Comparison of ENCODE assay signal across 23 mouse cellular contexts in the genomic region with DNA sequence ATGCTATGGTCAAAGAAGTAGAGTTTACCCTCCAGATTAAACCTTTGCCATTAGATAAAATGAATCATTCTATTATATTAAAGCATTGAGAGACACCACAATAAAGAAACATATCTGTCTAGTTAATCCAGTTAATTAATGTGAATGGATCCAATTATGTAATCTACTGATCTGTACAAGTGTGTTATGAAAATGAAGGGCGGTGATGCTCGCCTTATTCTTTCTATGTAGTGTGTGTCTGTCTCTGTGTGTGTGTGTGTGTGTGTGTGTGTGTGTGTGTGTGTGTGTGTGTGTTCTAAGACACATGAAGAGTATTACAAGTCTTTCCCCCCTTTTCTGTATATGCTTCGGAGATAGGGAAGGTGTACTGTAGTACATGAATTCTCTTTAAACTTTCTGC.
A peak's percentile ranks its signal among the peaks of the same experiment; 100 is the strongest.
DNase-seq lines count a peak whose midpoint lies in the region; ATAC-seq and TF ChIP-seq lines count a peak whose summit lies in the region.
"Had no signal": no experiment of that assay in that cellular context is flagged by ENCODE, and none has a peak within 500 bp of the region (broad histone marks: within the 10 kb centered on the region; RNA-seq: fewer than 3 reads in every experiment).

No protein-coding gene starts in this region.

- TF ChIP-seq CTCF in hindbrain, postnatal 0 days (IDR thresholded peaks at IDR 0.05; ENCODE audit: low read depth), result no peak
- no peak for TF ChIP-seq CTCF in midbrain, postnatal 0 days (IDR thresholded peaks at IDR 0.05)

- no peaks in the 10 kb centered on the region for H3K27me3 ChIP-seq in hindbrain, embryonic 11.5 days (ENCODE audit: control insufficient read depth, insufficient read depth, low read length)
- H3K27me3 ChIP-seq in hindbrain, postnatal 0 days (ENCODE audit: insufficient read depth, low read length), result no peaks in the 10 kb centered on the region
- H3K27me3 ChIP-seq in hindbrain, embryonic 16.5 days (replicated peaks; ENCODE audit: control insufficient read depth, insufficient read depth, low read length), result no peaks in the 10 kb centered on the region
- no peaks in the 10 kb centered on the region for H3K27me3 ChIP-seq in hindbrain, embryonic 13.5 days
- no peaks in the 10 kb centered on the region for H3K27me3 ChIP-seq in midbrain, embryonic 13.5 days
- no peaks in the 10 kb centered on the region for H3K27me3 ChIP-seq in midbrain, postnatal 0 days (ENCODE audit: insufficient read depth, low read length)
- H3K27me3 ChIP-seq in midbrain, embryonic 16.5 days (ENCODE audit: control insufficient read depth, insufficient read depth, low read depth, low read length), result no peaks in the 10 kb centered on the region
- H3K27me3 ChIP-seq: embryonic facial prominence, embryonic 12.5 days; forebrain, embryonic 13.5 days had no signal

- H3K4me2 ChIP-seq in hindbrain, embryonic 11.5 days (replicated peaks; ENCODE audit: low read depth, low read length), result no peak overlapping the region
- no peak overlapping the region for H3K4me2 ChIP-seq in hindbrain, postnatal 0 days (ENCODE audit: low read depth, low read length)
- no peak overlapping the region for H3K4me2 ChIP-seq in hindbrain, embryonic 16.5 days (ENCODE audit: low read length)
- H3K4me2 ChIP-seq in hindbrain, embryonic 13.5 days, result no peak overlapping the region
- H3K4me2 ChIP-seq in midbrain, embryonic 13.5 days (replicated peaks), result no peak overlapping the region
- no peak overlapping the region for H3K4me2 ChIP-seq in midbrain, postnatal 0 days (ENCODE audit: low read depth, low read length, poor library complexity, severe bottlenecking)
- no peak overlapping the region for H3K4me2 ChIP-seq in midbrain, embryonic 16.5 days (ENCODE audit: low read length)
- H3K4me2 ChIP-seq: embryonic facial prominence, embryonic 12.5 days; forebrain, embryonic 13.5 days had no signal

- no peak for DNase-seq in hindbrain, embryonic 11.5 days (ENCODE audit: low spot score)
- no peak for DNase-seq in hindbrain, postnatal 0 days (ENCODE audit: low spot score)
- DNase-seq in midbrain, postnatal 0 days (ENCODE audit: low spot score), result no peak
- DNase-seq: adrenal gland, adult 8-10 months; adrenal gland, postnatal 14 days; adrenal gland, postnatal 36 days; B cell, adult 2 months; cerebellum, adult 11-12 months; cerebellum, adult 2 months; cerebellum, adult 9-10 months; cerebellum, postnatal 10 days; cerebellum, postnatal 25 days had no signal

- 0 out of 2 replicates have a peak, but pooled peaks have one; percentile 44 for ATAC-seq in hindbrain, embryonic 11.5 days (ENCODE audit: low FRiP score)
- ATAC-seq in hindbrain, postnatal 0 days, result no peak
- 0 out of 2 replicates have a peak, but pooled peaks have one; percentile 11 for ATAC-seq in hindbrain, embryonic 16.5 days
- ATAC-seq in hindbrain, embryonic 13.5 days (ENCODE audit: low FRiP score), result no peak
- ATAC-seq in midbrain, embryonic 13.5 days, result peak; percentile 51; the same call in 1 of the 2 replicates
- ATAC-seq in midbrain, postnatal 0 days (ENCODE audit: low FRiP score), result no peak
- ATAC-seq in midbrain, embryonic 16.5 days, result peak; percentile 11; the same call in 1 of the 2 replicates
- ATAC-seq: activated CD4-positive, CD25-positive, alpha-beta regulatory T cell, adult 4 months; CD4-positive, CD25-positive, alpha-beta regulatory T cell, adult 4 months; Patski had no signal

- H3K9me3 ChIP-seq in hindbrain, embryonic 11.5 days (ENCODE audit: control insufficient read depth, low read length), result no peaks in the 10 kb centered on the region
- H3K9me3 ChIP-seq in hindbrain, postnatal 0 days (ENCODE audit: low read length), result no peaks in the 10 kb centered on the region
- H3K9me3 ChIP-seq in hindbrain, embryonic 16.5 days (ENCODE audit: control insufficient read depth, low read length), result no peaks in the 10 kb centered on the region
- H3K9me3 ChIP-seq in hindbrain, embryonic 13.5 days, result no peaks in the 10 kb centered on the region
- no peaks in the 10 kb centered on the region for H3K9me3 ChIP-seq in midbrain, embryonic 13.5 days
- no peaks in the 10 kb centered on the region for H3K9me3 ChIP-seq in midbrain, postnatal 0 days (ENCODE audit: low read length)
- no peaks in the 10 kb centered on the region for H3K9me3 ChIP-seq in midbrain, embryonic 16.5 days (replicated peaks; ENCODE audit: control insufficient read depth, low read length, poor library complexity, severe bottlenecking)
- H3K9me3 ChIP-seq: embryonic facial prominence, embryonic 10.5 days; embryonic facial prominence, embryonic 12.5 days; forebrain, embryonic 13.5 days; G1E had no signal

- H3K36me3 ChIP-seq in hindbrain, embryonic 11.5 days (ENCODE audit: control insufficient read depth, insufficient read depth, low read length), result no peaks in the 10 kb centered on the region
- no peaks in the 10 kb centered on the region for H3K36me3 ChIP-seq in hindbrain, postnatal 0 days (ENCODE audit: insufficient read depth, low read length)
- H3K36me3 ChIP-seq in hindbrain, embryonic 16.5 days (ENCODE audit: control insufficient read depth, insufficient read depth, low read length), result no peaks in the 10 kb centered on the region
- no peaks in the 10 kb centered on the region for H3K36me3 ChIP-seq in hindbrain, embryonic 13.5 days
- no peaks in the 10 kb centered on the region for H3K36me3 ChIP-seq in midbrain, embryonic 13.5 days
- no peaks in the 10 kb centered on the region for H3K36me3 ChIP-seq in midbrain, postnatal 0 days (ENCODE audit: insufficient read depth, low read length)
- no peaks in the 10 kb centered on the region for H3K36me3 ChIP-seq in midbrain, embryonic 16.5 days (ENCODE audit: control insufficient read depth, insufficient read depth, low read length)
- H3K36me3 ChIP-seq: embryonic facial prominence, embryonic 10.5 days; embryonic facial prominence, embryonic 12.5 days; G1E had no signal

- 88% methylated on average over 3 of the region's 3 CpGs for WGBS in hindbrain, embryonic 11.5 days
- 88% methylated on average over 3 of the region's 3 CpGs for WGBS in hindbrain, postnatal 0 days
- WGBS in hindbrain, embryonic 16.5 days, result 90% methylated on average over 3 of the region's 3 CpGs
- WGBS in hindbrain, embryonic 13.5 days, result 74% methylated on average over 2 of the region's 3 CpGs
- 86% methylated on average over 3 of the region's 3 CpGs for WGBS in midbrain, embryonic 13.5 days
- 87% methylated on average over 3 of the region's 3 CpGs for WGBS in midbrain, postnatal 0 days
- whole genome bisulfite sequencing in midbrain, embryonic 16.5 days, result 73% methylated on average over 3 of the region's 3 CpGs

- H3K4me1 ChIP-seq in hindbrain, embryonic 11.5 days (replicated peaks; ENCODE audit: control insufficient read depth, insufficient read depth, low read length), result no peaks in the 10 kb centered on the region
- H3K4me1 ChIP-seq in hindbrain, postnatal 0 days (ENCODE audit: insufficient read depth, low read length), result no peaks in the 10 kb centered on the region
- H3K4me1 ChIP-seq in hindbrain, embryonic 16.5 days (ENCODE audit: control insufficient read depth, insufficient read depth, low read depth, low read length), result no peaks in the 10 kb centered on the region
- H3K4me1 ChIP-seq in hindbrain, embryonic 13.5 days (replicated peaks), result peaks cover 3% of the 10 kb centered on the region; the same call in 1 of the 2 replicates
- H3K4me1 ChIP-seq in midbrain, embryonic 13.5 days (replicated peaks), result no peaks in the 10 kb centered on the region
- H3K4me1 ChIP-seq in midbrain, postnatal 0 days (ENCODE audit: insufficient read depth, low read length), result no peaks in the 10 kb centered on the region
- H3K4me1 ChIP-seq in midbrain, embryonic 16.5 days (ENCODE audit: control insufficient read depth, insufficient read depth, low read length), result no peaks in the 10 kb centered on the region
- H3K4me1 ChIP-seq: embryonic facial prominence, embryonic 10.5 days; embryonic facial prominence, embryonic 12.5 days; forebrain, embryonic 13.5 days had no signal

- H3K4me3 ChIP-seq in hindbrain, embryonic 11.5 days (ENCODE audit: low read depth, low read length), result no peak overlapping the region
- H3K4me3 ChIP-seq in hindbrain, postnatal 0 days (ENCODE audit: low read length), result no peak overlapping the region
- H3K4me3 ChIP-seq in hindbrain, embryonic 16.5 days (ENCODE audit: low read length), result no peak overlapping the region
- H3K4me3 ChIP-seq in hindbrain, embryonic 13.5 days, result no peak overlapping the region
- H3K4me3 ChIP-seq in midbrain, embryonic 13.5 days (replicated peaks), result no peak overlapping the region
- H3K4me3 ChIP-seq in midbrain, postnatal 0 days (ENCODE audit: low read depth, low read length), result no peak overlapping the region
- no peak overlapping the region for H3K4me3 ChIP-seq in midbrain, embryonic 16.5 days (ENCODE audit: low read depth, low read length)
- H3K4me3 ChIP-seq: embryonic facial prominence, embryonic 10.5 days; embryonic facial prominence, embryonic 12.5 days; forebrain, embryonic 13.5 days had no signal

- 0 out of 2 replicates have a peak overlapping the region, but pooled peaks have one; percentile 6 for H3K27ac ChIP-seq in hindbrain, embryonic 11.5 days (ENCODE audit: low read depth, low read length)
- H3K27ac ChIP-seq in hindbrain, postnatal 0 days, result no peak overlapping the region
- no peak overlapping the region for H3K27ac ChIP-seq in hindbrain, embryonic 16.5 days (ENCODE audit: low read depth, low read length)
- H3K27ac ChIP-seq in hindbrain, embryonic 13.5 days, result no peak overlapping the region
- no peak overlapping the region for H3K27ac ChIP-seq in midbrain, embryonic 13.5 days
- no peak overlapping the region for H3K27ac ChIP-seq in midbrain, postnatal 0 days (ENCODE audit: low read depth, low read length)
- no peak overlapping the region for H3K27ac ChIP-seq in midbrain, embryonic 16.5 days (ENCODE audit: low read length)
- H3K27ac ChIP-seq: embryonic facial prominence, embryonic 10.5 days; embryonic facial prominence, embryonic 12.5 days; forebrain, embryonic 13.5 days had no signal

- no peak overlapping the region for H3K9ac ChIP-seq in hindbrain, embryonic 11.5 days (ENCODE audit: low read depth, low read length)
- H3K9ac ChIP-seq in hindbrain, postnatal 0 days (replicated peaks; ENCODE audit: low read length), result no peak overlapping the region
- no peak overlapping the region for H3K9ac ChIP-seq in hindbrain, embryonic 16.5 days (ENCODE audit: low read depth, low read length)
- H3K9ac ChIP-seq in hindbrain, embryonic 13.5 days, result no peak overlapping the region
- no peak overlapping the region for H3K9ac ChIP-seq in midbrain, embryonic 13.5 days (replicated peaks)
- no peak overlapping the region for H3K9ac ChIP-seq in midbrain, postnatal 0 days (replicated peaks; ENCODE audit: low read length, poor library complexity, severe bottlenecking)
- no peak overlapping the region for H3K9ac ChIP-seq in midbrain, embryonic 16.5 days (ENCODE audit: low read depth, low read length)
- H3K9ac ChIP-seq: embryonic facial prominence, embryonic 12.5 days; forebrain, embryonic 13.5 days had no signal

Comparison
In these comparisons a context has a peak if more than half of its experiments do, and no peak if none do; other contexts are left out.
1. ATAC-seq: peak in hindbrain, embryonic 11.5 days (single experiment), hindbrain, embryonic 16.5 days (single experiment), midbrain, embryonic 13.5 days (single experiment) and midbrain, embryonic 16.5 days (single experiment); none in hindbrain, postnatal 0 days (single experiment), hindbrain, embryonic 13.5 days (single experiment) and midbrain, postnatal 0 days (single experiment).